Comparison of ENCODE assay signal across 8 mouse cellular contexts in the genomic region with DNA sequence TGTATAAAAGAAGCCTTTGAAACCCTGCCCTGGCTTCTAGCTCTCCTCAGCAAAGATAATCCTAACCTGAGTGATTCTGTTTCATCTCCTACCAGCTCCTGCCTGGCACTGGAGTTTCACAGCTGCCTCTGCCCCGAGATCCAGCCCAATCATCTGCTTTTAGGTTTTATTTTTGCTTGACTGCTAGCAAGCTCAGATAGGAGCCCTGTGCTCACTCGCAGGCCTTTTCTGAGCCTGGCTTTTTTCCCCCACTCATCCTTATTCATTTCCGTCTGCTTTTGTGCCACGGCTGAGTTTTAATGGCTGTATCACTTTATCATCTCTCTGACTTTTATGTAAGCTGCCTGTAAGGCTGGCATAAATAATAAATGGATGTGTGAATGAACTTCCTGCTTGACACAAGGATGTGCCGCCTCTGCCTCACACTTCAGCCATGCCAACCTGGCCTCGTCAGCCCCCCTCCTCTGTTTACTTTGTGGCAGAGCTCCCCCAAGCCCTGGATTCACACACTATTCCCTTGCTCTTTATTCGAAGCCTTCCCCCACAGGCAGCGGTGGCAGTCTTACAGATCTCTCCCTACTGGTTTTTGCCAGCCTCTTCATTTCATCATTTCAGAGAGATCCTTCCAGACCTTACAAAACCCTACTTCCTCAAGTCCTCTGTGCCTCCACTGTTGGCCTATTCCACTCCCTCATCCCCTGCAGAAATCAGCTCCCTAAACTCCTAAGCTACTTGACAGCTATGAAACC. TPM values are rescaled to one million over a fixed set of nuclear protein-coding genes. Genes with fewer than 3 reads are reported as not detected.
DNase-seq lines count a peak whose midpoint lies in the region; ATAC-seq lines count a peak whose summit lies in the region.
"Had no signal": no experiment of that assay in that cellular context is flagged by ENCODE, and none has a peak within 500 bp of the region (broad histone marks: within the 10 kb centered on the region; RNA-seq: fewer than 3 reads in every experiment).

No protein-coding gene starts in this region.

- peak overlapping the region; percentile 97 for H3K4me2 ChIP-seq in liver, embryonic 12.5 days
- peak overlapping the region; percentile 91 for H3K4me2 ChIP-seq in intestine, embryonic 14.5 days (ENCODE audit: low read length)
- peak overlapping the region; percentile 69; the same call in 1 of the 2 replicates for H3K4me2 ChIP-seq in neural tube, embryonic 15.5 days

- H3K4me3 ChIP-seq in liver, embryonic 12.5 days: no peak overlapping the region
- 0 out of 2 replicates have a peak overlapping the region, but pooled peaks have one; percentile 48 for H3K4me3 ChIP-seq in intestine, embryonic 14.5 days (ENCODE audit: low read depth, low read length)
- no peak overlapping the region for H3K4me3 ChIP-seq in neural tube, embryonic 15.5 days (replicated peaks)

- H3K36me3 ChIP-seq in liver, embryonic 12.5 days: no peaks in the 10 kb centered on the region
- no peaks in the 10 kb centered on the region for H3K36me3 ChIP-seq in intestine, embryonic 14.5 days (ENCODE audit: control insufficient read depth, insufficient read depth, low read length)
- no peaks in the 10 kb centered on the region for H3K36me3 ChIP-seq in neural tube, embryonic 15.5 days

- DNase-seq in liver: no peak
- DNase-seq in fat pad, adult 2 months (ENCODE audit: extremely low read depth, low read depth, low spot score): peak; percentile 33
- no peak for DNase-seq in intestine, embryonic 14.5 days (ENCODE audit: low spot score)
- no peak for DNase-seq in gastrocnemius, adult 18-20 months (ENCODE audit: low spot score)
- no peak for DNase-seq in kidney, postnatal 14 days

- H3K9me3 ChIP-seq in liver, embryonic 12.5 days (replicated peaks): 0 out of 2 replicates have a peak, but pooled peaks cover 3% of the 10 kb centered on the region
- H3K9me3 ChIP-seq in intestine, embryonic 14.5 days (ENCODE audit: control insufficient read depth, low read length): 0 out of 2 replicates have a peak, but pooled peaks cover 4% of the 10 kb centered on the region
- H3K9me3 ChIP-seq in neural tube, embryonic 15.5 days (replicated peaks): no peaks in the 10 kb centered on the region

- H3K9ac ChIP-seq in liver, embryonic 12.5 days: peak overlapping the region; percentile 89; the same call in 1 of the 2 replicates
- no peak overlapping the region for H3K9ac ChIP-seq in intestine, embryonic 14.5 days (ENCODE audit: low read length)
- no peak overlapping the region for H3K9ac ChIP-seq in neural tube, embryonic 15.5 days (replicated peaks)

- peaks cover 30% of the 10 kb centered on the region for H3K4me1 ChIP-seq in liver, embryonic 12.5 days
- H3K4me1 ChIP-seq in intestine, embryonic 14.5 days (replicated peaks; ENCODE audit: control insufficient read depth, insufficient read depth, low read length): peaks cover 14% of the 10 kb centered on the region; the same call in 1 of the 2 replicates
- H3K4me1 ChIP-seq in neural tube, embryonic 15.5 days: peaks cover 33% of the 10 kb centered on the region

- peak overlapping the region; percentile 18; the same call in 1 of the 2 replicates for H3K27ac ChIP-seq in liver, embryonic 12.5 days
- H3K27ac ChIP-seq in intestine, embryonic 14.5 days (ENCODE audit: low read depth): no peak overlapping the region
- H3K27ac ChIP-seq in neural tube, embryonic 15.5 days (replicated peaks): peak overlapping the region; percentile 74

- ATAC-seq in liver, embryonic 12.5 days: no peak
- no peak for ATAC-seq in intestine, embryonic 14.5 days (replicated peaks; ENCODE audit: low FRiP score, low TSS enrichment, low read depth)
- ATAC-seq in neural tube, embryonic 15.5 days (ENCODE audit: low FRiP score): no peak

- WGBS in liver, embryonic 12.5 days (ENCODE audit: insufficient replicate concordance): 69% methylated on average over 8 of the region's 8 CpGs
- 54% methylated on average over 8 of the region's 8 CpGs for WGBS in intestine, embryonic 14.5 days
- WGBS in neural tube, embryonic 15.5 days: 42% methylated on average over 8 of the region's 8 CpGs

- no peaks in the 10 kb centered on the region; the same call in 1 of the 2 replicates for H3K27me3 ChIP-seq in liver, embryonic 12.5 days (replicated peaks)
- no peaks in the 10 kb centered on the region for H3K27me3 ChIP-seq in intestine, embryonic 14.5 days (replicated peaks; ENCODE audit: control insufficient read depth, insufficient read depth, low read length)
- H3K27me3 ChIP-seq in neural tube, embryonic 15.5 days (replicated peaks): no peaks in the 10 kb centered on the region

RNA-seq across cellular contexts. Expression of gene Nlrx1, which starts 1.7 kb away (rescaled TPM):
- 3.6 and 4.0 TPM in 2 replicates for polyA plus RNA-seq in liver, embryonic 12.5 days (2016; fragmentation: Nextera tagmentation; extraction: Ambion mirVana)
- polyA plus RNA-seq in intestine, embryonic 14.5 days (2014; fragmentation: Nextera tagmentation; extraction: Ambion mirVana): 6.3 and 7.0 TPM in 2 replicates
- 4.5 and 5.3 TPM in 2 replicates for polyA plus RNA-seq in neural tube, embryonic 15.5 days (2015; fragmentation: Nextera tagmentation; extraction: Ambion mirVana)
- total RNA-seq in gastrocnemius, adult 18-20 months (2021): 10 to 100 TPM; 21.7 to 21.8 TPM

RNA-seq across cellular contexts. Expression of gene Pdzd3, which starts 15.4 kb away (rescaled TPM):
- polyA plus RNA-seq in liver, embryonic 12.5 days (2016; fragmentation: Nextera tagmentation; extraction: Ambion mirVana): 0.15 and 0.17 TPM in 2 replicates
- polyA plus RNA-seq in intestine, embryonic 14.5 days (2014; fragmentation: Nextera tagmentation; extraction: Ambion mirVana): 3.1 TPM in 2 replicates
- 0.61 and 0.65 TPM in 2 replicates for polyA plus RNA-seq in neural tube, embryonic 15.5 days (2015; fragmentation: Nextera tagmentation; extraction: Ambion mirVana)
- 1 to 10 TPM; 1.1 to 1.4 TPM for total RNA-seq in gastrocnemius, adult 18-20 months (2021)
- total RNA-seq: liver, adult 2 months had no signal
- polyA plus RNA-seq: liver, adult 2 months had no signal

RNA-seq across cellular contexts. Expression of gene Abcg4, which starts 21.8 kb away (rescaled TPM):
- polyA plus RNA-seq in liver, embryonic 12.5 days (2016; fragmentation: Nextera tagmentation; extraction: Ambion mirVana): 20.1 and 21.7 TPM in 2 replicates
- polyA plus RNA-seq in intestine, embryonic 14.5 days (2014; fragmentation: Nextera tagmentation; extraction: Ambion mirVana): 3.6 and 4.1 TPM in 2 replicates
- 26.8 and 30.3 TPM in 2 replicates for polyA plus RNA-seq in neural tube, embryonic 15.5 days (2015; fragmentation: Nextera tagmentation; extraction: Ambion mirVana)
- total RNA-seq in gastrocnemius, adult 18-20 months (2021): under 1 TPM; 0.32 to 0.59 TPM
- total RNA-seq: liver, adult 2 months had no signal

RNA-seq across cellular contexts. Expression of gene Ccdc153, which starts 26.2 kb away (rescaled TPM):
- not detected in 2 replicates for polyA plus RNA-seq in liver, embryonic 12.5 days (2016; fragmentation: Nextera tagmentation; extraction: Ambion mirVana)
- not detected in 2 replicates for polyA plus RNA-seq in intestine, embryonic 14.5 days (2014; fragmentation: Nextera tagmentation; extraction: Ambion mirVana)
- not detected in 2 replicates for polyA plus RNA-seq in neural tube, embryonic 15.5 days (2015; fragmentation: Nextera tagmentation; extraction: Ambion mirVana)
- not detected for total RNA-seq in gastrocnemius, adult 18-20 months (2021)
- total RNA-seq: liver, adult 2 months had no signal
- polyA plus RNA-seq: liver, adult 2 months had no signal

RNA-seq across cellular contexts. Expression of gene Cbl, which starts 32.8 kb away (rescaled TPM):
- 9.5 and 10.0 TPM in 2 replicates for polyA plus RNA-seq in liver, embryonic 12.5 days (2016; fragmentation: Nextera tagmentation; extraction: Ambion mirVana)
- polyA plus RNA-seq in intestine, embryonic 14.5 days (2014; fragmentation: Nextera tagmentation; extraction: Ambion mirVana): 18.1 and 19.9 TPM in 2 replicates
- 18.2 and 20.2 TPM in 2 replicates for polyA plus RNA-seq in neural tube, embryonic 15.5 days (2015; fragmentation: Nextera tagmentation; extraction: Ambion mirVana)
- total RNA-seq in gastrocnemius, adult 18-20 months (2021): 1 to 10 TPM; 7.1 to 7.5 TPM
